In genomic region chr4:135282651-135283290, GRCm38 (mm10) we compare ENCODE assay signal across 8 mouse cellular contexts. TPM values are rescaled to one million over a fixed set of nuclear protein-coding genes. Genes with fewer than 3 reads are reported as not detected.
A peak's percentile ranks its signal among the peaks of the same experiment; 100 is the strongest.
DNase-seq lines count a peak whose midpoint lies in the region; ATAC-seq and TF ChIP-seq lines count a peak whose summit lies in the region.

No protein-coding gene starts in this region.

- no peaks in the 10 kb centered on the region for H3K27me3 ChIP-seq in heart, embryonic 15.5 days
- no peaks in the 10 kb centered on the region for H3K27me3 ChIP-seq in intestine, embryonic 15.5 days (replicated peaks)
- H3K27me3 ChIP-seq in forebrain, postnatal 0 days (ENCODE audit: insufficient read depth, low read length), result no peaks in the 10 kb centered on the region

- no peak overlapping the region for H3K4me2 ChIP-seq in heart, embryonic 15.5 days
- no peak overlapping the region for H3K4me2 ChIP-seq in intestine, embryonic 15.5 days (replicated peaks)
- no peak overlapping the region for H3K4me2 ChIP-seq in forebrain, postnatal 0 days (ENCODE audit: low read depth)

- 50% methylated on average over 13 of the region's 13 CpGs for WGBS in heart, embryonic 15.5 days
- whole genome bisulfite sequencing in lung, adult 2 months, result 38% methylated on average over 13 of the region's 13 CpGs
- WGBS in intestine, embryonic 15.5 days, result 57% methylated on average over 13 of the region's 13 CpGs
- WGBS in forebrain, postnatal 0 days, result 54% methylated on average over 13 of the region's 13 CpGs

- TF ChIP-seq POLR2A in lung, adult 2 months (IDR thresholded peaks at IDR 0.05; ENCODE audit: borderline replicate concordance, extremely low read depth, low read depth, low read length), result no peak

- DNase-seq in adrenal gland, postnatal 10 days, result peak; percentile 55
- DNase-seq in adrenal gland, adult 18-20 months (ENCODE audit: low spot score in 2 of 2), result no peak
- peak; percentile 30 to 48 for DNase-seq in layer of hippocampus, postnatal 10 days (ENCODE audit: low spot score in 2 of 2)
- DNase-seq in layer of hippocampus, adult 9-10 months (ENCODE audit: low spot score), result no peak
- no peak for DNase-seq in lung, adult 2 months
- DNase-seq in forebrain, postnatal 0 days, result no peak

- H3K4me1 ChIP-seq in heart, embryonic 15.5 days (replicated peaks), result peaks cover 25% of the 10 kb centered on the region
- peaks cover 25% of the 10 kb centered on the region for H3K4me1 ChIP-seq in lung, adult 2 months (ENCODE audit: control insufficient read depth, insufficient read depth, low read length)
- H3K4me1 ChIP-seq in intestine, embryonic 15.5 days (replicated peaks), result peaks cover 22% of the 10 kb centered on the region
- H3K4me1 ChIP-seq in forebrain, postnatal 0 days (ENCODE audit: insufficient read depth), result no peaks in the 10 kb centered on the region

- no peak for ATAC-seq in heart, embryonic 15.5 days (replicated peaks; ENCODE audit: insufficient number of reproducible peaks, insufficient read depth, low FRiP score, low read depth)
- no peak for ATAC-seq in intestine, embryonic 15.5 days
- ATAC-seq in forebrain, postnatal 0 days, result no peak

- 0 out of 2 replicates have a peak, but pooled peaks have one; percentile 9 for TF ChIP-seq CTCF in lung, adult 2 months (IDR thresholded peaks at IDR 0.05; ENCODE audit: insufficient read depth, low read length)
- TF ChIP-seq CTCF in forebrain, postnatal 0 days (IDR thresholded peaks at IDR 0.05; ENCODE audit: low read depth), result no peak

- H3K4me3 ChIP-seq in heart, embryonic 15.5 days, result no peak overlapping the region
- H3K4me3 ChIP-seq in lung, adult 2 months (replicated peaks; ENCODE audit: extremely low read depth, low read depth, low read length), result no peak overlapping the region
- no peak overlapping the region for H3K4me3 ChIP-seq in intestine, embryonic 15.5 days (replicated peaks)
- H3K4me3 ChIP-seq in forebrain, postnatal 0 days (ENCODE audit: low read depth, low read length), result no peak overlapping the region

- H3K9ac ChIP-seq in heart, embryonic 15.5 days, result no peak overlapping the region
- no peak overlapping the region for H3K9ac ChIP-seq in intestine, embryonic 15.5 days
- no peak overlapping the region for H3K9ac ChIP-seq in forebrain, postnatal 0 days

- no peaks in the 10 kb centered on the region for H3K9me3 ChIP-seq in heart, embryonic 15.5 days (replicated peaks)
- H3K9me3 ChIP-seq in intestine, embryonic 15.5 days, result no peaks in the 10 kb centered on the region
- no peaks in the 10 kb centered on the region for H3K9me3 ChIP-seq in forebrain, postnatal 0 days (ENCODE audit: low read length)

- no peaks in the 10 kb centered on the region for H3K36me3 ChIP-seq in heart, embryonic 15.5 days
- H3K36me3 ChIP-seq in intestine, embryonic 15.5 days, result no peaks in the 10 kb centered on the region
- H3K36me3 ChIP-seq in forebrain, postnatal 0 days (ENCODE audit: insufficient read depth), result no peaks in the 10 kb centered on the region

- peak overlapping the region; percentile 23; the same call in 1 of the 2 replicates for H3K27ac ChIP-seq in heart, embryonic 15.5 days
- no peak overlapping the region for H3K27ac ChIP-seq in intestine, embryonic 15.5 days
- H3K27ac ChIP-seq in forebrain, postnatal 0 days (ENCODE audit: low read depth, low read length), result no peak overlapping the region

RNA-seq across cellular contexts. Expression of gene Clic4, which starts 10.2 kb away (rescaled TPM):
- 100 to 1,000 TPM; 109 to 128 TPM for total RNA-seq in adrenal gland, postnatal 10 days (2021)
- total RNA-seq in adrenal gland, adult 18-20 months (2021), result 100 to 1,000 TPM in 1 of 2 experiments, 10 to 100 TPM in 1; 74.4 to 136 TPM
- 10 to 100 TPM; 31.0 to 31.6 TPM for total RNA-seq in layer of hippocampus, postnatal 10 days (2021)
- 252 and 254 TPM in 2 replicates for polyA plus RNA-seq in heart, embryonic 15.5 days (2015; fragmentation: Nextera tagmentation; extraction: Ambion mirVana)
- 190 and 227 TPM in 2 replicates for polyA plus RNA-seq in lung, adult 2 months (2012; rRNA removed)
- polyA plus RNA-seq in intestine, embryonic 15.5 days (2015; fragmentation: Nextera tagmentation; extraction: Ambion mirVana), result 126 and 135 TPM in 2 replicates
- 44.0 and 65.2 TPM in 2 replicates for total RNA-seq in forebrain, postnatal 0 days (2014; rRNA removed)
- 34.5 and 41.5 TPM in 2 replicates for polyA plus RNA-seq in forebrain, postnatal 0 days (2015; fragmentation: Nextera tagmentation; extraction: Ambion mirVana)

Comparison
In these comparisons a context has a peak if more than half of its experiments do, and no peak if none do; other contexts are left out.
1. DNase-seq: peak in adrenal gland, postnatal 10 days (single experiment) and layer of hippocampus, postnatal 10 days (2 of 2); none in adrenal gland, adult 18-20 months (0 of 2), layer of hippocampus, adult 9-10 months (single experiment), lung, adult 2 months (single experiment) and forebrain, postnatal 0 days (single experiment).